Mouse (Mus musculus) G1E (cell line): ENCODE measurements at regions not wholly inside any gene's neighbourhood (a gene's known extent, or its start where the extent isn't known, plus 50 kb on each side); places are given as distances from the start of the nearest gene placed in this dataset.

Experiments
- CTCF ChIP-seq: IDR thresholded peaks from 2 replicates; pipeline ENCODE4 v1.5.1; 2012; ENCODE audit warnings: low read depth, low read length, inconsistent platforms, mixed read lengths
- GATA1 ChIP-seq: IDR thresholded peaks from 2 replicates; pipeline ENCODE4 v1.6.1; 2012; ENCODE audit warnings: borderline replicate concordance, low read length, inconsistent platforms, mixed read lengths

GRCm38 (mm10) chr12:51111811-51112210 is 236.1 kb upstream of the G2e3 start:
- no peak for TF ChIP-seq GATA1
- no peak for TF ChIP-seq CTCF
